Mouse (Mus musculus) forebrain, embryonic 16.5 days (tissue): ENCODE results near the gene Dnajc12. TPM values are rescaled to one million over a fixed set of nuclear protein-coding genes. Genes with fewer than 3 reads are reported as not detected.
"Not testable (repeated sequence)": the region's sequence is repeated elsewhere in the genome, so short reads cannot be mapped to it uniquely, and the experiment has no call there.

ENCODE experiments used
- ATAC-seq: fragments of 200-750 bp; cut with Nextera tagmentation; 2 replicates; pipeline ENCODE4 v1.8.0; 2017; ENCODE audit warnings: mild to moderate bottlenecking, moderate library complexity
- H3K27ac ChIP-seq: fragments of 300-500 bp; sonication (generic); 2 replicates; pipeline ENCODE4 v1.5.1; 2014; ENCODE audit warnings: low read length, control low read depth
- H3K27me3 ChIP-seq: fragments of 300-500 bp; sonication (generic); replicated peaks from 2 replicates; pipeline ENCODE4 v1.6.1; 2014; ENCODE audit warnings: low read length; ENCODE audit not compliant: control insufficient read depth, insufficient read depth
- H3K36me3 ChIP-seq: fragments of 300-500 bp; sonication (generic); 2 replicates; pipeline ENCODE4 v1.6.1; 2014; ENCODE audit not compliant: control insufficient read depth, insufficient read depth
- H3K4me1 ChIP-seq: fragments of 300-500 bp; sonication (generic); replicated peaks from 2 replicates; pipeline ENCODE4 v1.6.1; 2014; ENCODE audit warnings: low read length; ENCODE audit not compliant: control insufficient read depth, insufficient read depth
- H3K4me2 ChIP-seq: fragments of 300-500 bp; sonication (generic); 2 replicates; pipeline ENCODE4 v1.6.1; 2014; ENCODE audit warnings: mild to moderate bottlenecking, low read length, control low read depth
- H3K4me3 ChIP-seq: fragments of 300-500 bp; sonication (generic); replicated peaks from 2 replicates; pipeline ENCODE4 v1.5.1; 2014; ENCODE audit warnings: mild to moderate bottlenecking, low read length, control low read depth
- H3K9ac ChIP-seq: fragments of 300-500 bp; sonication (generic); replicated peaks from 2 replicates; pipeline ENCODE4 v1.6.1; 2014; ENCODE audit warnings: low read depth, low read length, control low read depth
- H3K9me3 ChIP-seq: fragments of 300-500 bp; sonication (generic); 2 replicates; pipeline ENCODE4 v1.6.1; 2016; ENCODE audit warnings: low read length; ENCODE audit not compliant: control insufficient read depth
- WGBS: fragments of 180-500 bp; shearing (Covaris S2); extraction: QIAGEN DNeasy Blood & Tissue Kit; methylation state at CpG from one replicate; pipeline ENCODE4 v1.1.7; 2014; 5-methylcytosine and 5-hydroxymethylcytosine counted together
- polyA plus RNA-seq: library from polyadenylated mRNA; unstranded; fragments of >200 nt; fragmentation: Nextera tagmentation; extraction: Ambion mirVana; gene quantifications from 2 replicates; pipeline ENCODE4 v1.2.1, GENCODE M21; 2015

Dnajc12 gene
- polyA plus RNA-seq, 1 experiment from 2014 or later: 6.9 TPM

GRCm38 (mm10) chr10:63350666-63351065, 31.6 kb upstream of the Dnajc12 start:
- H3K9ac ChIP-seq: no peak overlapping the region
- no peak overlapping the region for H3K27ac ChIP-seq
- 93% methylated on average over 7 of the region's 7 CpGs for WGBS
- no peak overlapping the region for H3K4me2 ChIP-seq
- H3K36me3 ChIP-seq: no peaks in the 10 kb centered on the region
- H3K9me3 ChIP-seq: no peaks in the 10 kb centered on the region
- H3K4me3 ChIP-seq: no peak overlapping the region
- no peaks in the 10 kb centered on the region for H3K4me1 ChIP-seq
- no peaks in the 10 kb centered on the region for H3K27me3 ChIP-seq
- no peak for ATAC-seq

DNA sequence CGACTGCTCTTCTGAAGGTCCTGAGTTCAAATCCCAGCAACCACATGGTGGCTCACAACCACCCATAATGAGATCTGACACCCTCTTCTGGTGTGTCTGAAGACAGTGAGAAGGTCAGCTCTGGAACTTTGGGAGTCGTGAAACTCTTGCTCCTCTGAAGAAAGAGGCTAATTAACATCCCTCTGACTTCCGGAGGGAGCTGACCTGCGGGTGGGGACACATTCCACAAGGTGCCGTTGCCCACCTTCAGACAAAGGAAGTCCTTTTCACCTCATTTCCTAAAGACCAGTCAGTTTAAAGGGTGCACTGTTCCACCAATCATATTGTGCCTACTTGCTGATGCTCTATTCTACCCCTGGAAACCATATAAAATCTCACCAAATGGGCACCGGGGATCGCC, 31.1 kb upstream of the Dnajc12 start:
- H3K36me3 ChIP-seq, H3K27me3 ChIP-seq, H3K4me1 ChIP-seq, H3K4me3 ChIP-seq, H3K4me2 ChIP-seq, H3K9ac ChIP-seq, ATAC-seq, H3K9me3 ChIP-seq, H3K27ac ChIP-seq: not testable (repeated sequence)
- 92% methylated on average over 7 of the region's 7 CpGs for WGBS

DNA sequence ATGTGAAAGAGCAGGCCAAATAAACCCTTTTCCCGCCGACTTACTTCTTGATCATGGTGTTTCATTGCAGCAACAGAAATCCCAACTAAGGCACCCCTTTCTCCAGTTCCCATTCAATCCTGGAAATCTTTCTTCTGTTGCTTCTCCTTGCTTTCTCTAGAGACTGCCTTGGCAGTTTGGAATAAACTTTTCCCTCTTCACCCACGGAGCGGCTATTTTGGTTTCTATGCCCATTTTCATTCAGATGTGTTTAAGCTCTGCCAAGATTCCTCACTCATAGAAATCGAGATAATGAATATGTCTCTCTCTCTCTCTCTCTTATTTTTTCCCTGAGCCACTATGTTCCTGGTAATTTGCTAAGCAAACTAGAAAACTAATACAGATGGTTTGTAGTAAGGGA, 30.1 kb upstream of the Dnajc12 start:
- no peaks in the 10 kb centered on the region for H3K9me3 ChIP-seq
- 49% methylated on average over 5 of the region's 5 CpGs for WGBS
- H3K9ac ChIP-seq: no peak overlapping the region
- no peaks in the 10 kb centered on the region for H3K27me3 ChIP-seq
- H3K4me3 ChIP-seq: no peak overlapping the region
- no peaks in the 10 kb centered on the region for H3K36me3 ChIP-seq
- no peak overlapping the region for H3K4me2 ChIP-seq
- ATAC-seq: no peak
- H3K4me1 ChIP-seq: no peaks in the 10 kb centered on the region
- no peak overlapping the region for H3K27ac ChIP-seq

- WGBS: 62% methylated on average over 1 of the region's 1 CpGs
These were observed 21.7 kb upstream of the Dnajc12 start for GRCm38 (mm10) chr10:63360502-63360901.

GRCm38 (mm10) chr10:63365918-63366455, 16.3 kb upstream of the Dnajc12 start:
- Histone ChIP-seq H3K9ac (no peak overlapping the region), H3K9me3 (no peaks in the 10 kb centered on the region), H3K4me3 (no peak overlapping the region), H3K36me3 (no peaks in the 10 kb centered on the region), H3K4me1 (no peaks in the 10 kb centered on the region), H3K4me2 (no peak overlapping the region), H3K27ac (no peak overlapping the region), H3K27me3 (no peaks in the 10 kb centered on the region)
- WGBS: 52% methylated on average over 7 of the region's 7 CpGs
- no peak for ATAC-seq

More at GRCm38 (mm10) chr10:63360502-63360901, 21.7 kb upstream of the Dnajc12 start:
- H3K27ac ChIP-seq: no peak overlapping the region
- H3K4me3 ChIP-seq: no peak overlapping the region
- H3K4me1 ChIP-seq: no peaks in the 10 kb centered on the region
- H3K27me3 ChIP-seq: no peaks in the 10 kb centered on the region
- no peaks in the 10 kb centered on the region for H3K9me3 ChIP-seq
- H3K36me3 ChIP-seq: no peaks in the 10 kb centered on the region
- no peak overlapping the region for H3K9ac ChIP-seq
- no peak overlapping the region for H3K4me2 ChIP-seq
- no peak for ATAC-seq

GRCm38 (mm10) chr10:63367386-63367785, 14.9 kb upstream of the Dnajc12 start:
- Histone ChIP-seq H3K27me3 (no peaks in the 10 kb centered on the region), H3K4me1 (no peaks in the 10 kb centered on the region), H3K9me3 (no peaks in the 10 kb centered on the region), H3K9ac (no peak overlapping the region), H3K36me3 (no peaks in the 10 kb centered on the region), H3K4me3 (no peak overlapping the region), H3K4me2 (no peak overlapping the region), H3K27ac (no peak overlapping the region)
- whole genome bisulfite sequencing: 89% methylated on average over 6 of the region's 6 CpGs
- ATAC-seq: no peak

GRCm38 (mm10) chr10:63368041-63368440, 14.2 kb upstream of the Dnajc12 start:
- H3K4me1 ChIP-seq: no peaks in the 10 kb centered on the region
- H3K4me3 ChIP-seq: no peak overlapping the region
- no peaks in the 10 kb centered on the region for H3K36me3 ChIP-seq
- WGBS: 66% methylated on average over 3 of the region's 3 CpGs
- H3K4me2 ChIP-seq: no peak overlapping the region
- ATAC-seq: no peak
- H3K27ac ChIP-seq: no peak overlapping the region
- no peaks in the 10 kb centered on the region for H3K27me3 ChIP-seq
- H3K9ac ChIP-seq: no peak overlapping the region
- no peaks in the 10 kb centered on the region for H3K9me3 ChIP-seq

GRCm38 (mm10) chr10:63376303-63376702, 5.9 kb upstream of the Dnajc12 start:
- no peak for ATAC-seq
- 89% methylated on average over 5 of the region's 5 CpGs for WGBS
- Histone ChIP-seq H3K4me1 (peaks cover under 1% of the 10 kb centered on the region), H3K4me3 (no peak overlapping the region), H3K9me3 (no peaks in the 10 kb centered on the region), H3K27me3 (peaks cover 6% of the 10 kb centered on the region; the same call in 1 of the 2 replicates), H3K4me2 (no peak overlapping the region), H3K9ac (no peak overlapping the region), H3K27ac (no peak overlapping the region), H3K36me3 (no peaks in the 10 kb centered on the region)

- Histone ChIP-seq H3K27ac (no peak overlapping the region), H3K4me2 (no peak overlapping the region), H3K9ac (no peak overlapping the region), H3K27me3 (peaks cover 10% of the 10 kb centered on the region; the same call in 1 of the 2 replicates), H3K36me3 (no peaks in the 10 kb centered on the region), H3K4me3 (no peak overlapping the region), H3K9me3 (no peaks in the 10 kb centered on the region), H3K4me1 (peaks cover 8% of the 10 kb centered on the region)
- 20% methylated on average over 9 of the region's 9 CpGs for WGBS
- ATAC-seq: 0 out of 2 replicates have a peak, but pooled peaks have one; percentile 3
These were observed 4.8 kb upstream of the Dnajc12 start for GRCm38 (mm10) chr10:63377468-63377867.
